Mouse (Mus musculus) stomach, postnatal 0 days (tissue): ENCODE results near the gene Wwox. TPM values are rescaled to one million over a fixed set of nuclear protein-coding genes. Genes with fewer than 3 reads are reported as not detected.

Experiments used
- ATAC-seq: fragments of 200-750 bp; cut with Nextera tagmentation; 2 replicates; pipeline ENCODE4 v1.8.0; 2017; ENCODE audit not compliant: low FRiP score, low TSS enrichment
- DNase-seq: peaks from one replicate; pipeline ENCODE4 v3.0.0-alpha.2; 2016; ENCODE audit warnings: low spot score
- H3K27ac ChIP-seq: fragments of 300-500 bp; sonication (generic); replicated peaks from 2 replicates; pipeline ENCODE4 v1.5.1; 2014; ENCODE audit warnings: mild to moderate bottlenecking, control low read depth
- H3K27me3 ChIP-seq: fragments of 300-500 bp; sonication (generic); 2 replicates; pipeline ENCODE4 v1.6.1; 2014; ENCODE audit warnings: low read length; ENCODE audit not compliant: control insufficient read depth, insufficient read depth
- H3K36me3 ChIP-seq: fragments of 300-500 bp; sonication (generic); 2 replicates; pipeline ENCODE4 v1.6.1; 2014; ENCODE audit warnings: low read length, mixed read lengths; ENCODE audit not compliant: control insufficient read depth, insufficient read depth
- H3K4me1 ChIP-seq: fragments of 300-500 bp; sonication (generic); replicated peaks from 2 replicates; pipeline ENCODE4 v1.6.1; 2014; ENCODE audit warnings: antibody characterized with exemption; ENCODE audit not compliant: control insufficient read depth, insufficient read depth
- H3K4me2 ChIP-seq: fragments of 300-500 bp; sonication (generic); replicated peaks from 2 replicates; pipeline ENCODE4 v1.6.1; 2014; ENCODE audit warnings: low read depth, mild to moderate bottlenecking, control low read depth, moderate library complexity
- H3K4me3 ChIP-seq: fragments of 300-500 bp; sonication (generic); 2 replicates; pipeline ENCODE4 v1.5.1; 2014; ENCODE audit warnings: low read depth, low read length, control low read depth
- H3K9ac ChIP-seq: fragments of 300-500 bp; sonication (generic); 2 replicates; pipeline ENCODE4 v1.6.1; 2014; ENCODE audit warnings: mild to moderate bottlenecking, low read length, control low read depth, mixed read lengths
- H3K9me3 ChIP-seq: fragments of 300-500 bp; sonication (generic); 2 replicates; pipeline ENCODE4 v1.6.1; 2016; ENCODE audit warnings: low read length; ENCODE audit not compliant: control insufficient read depth
- CTCF ChIP-seq: IDR thresholded peaks from 2 replicates; pipeline ENCODE4 v1.5.1; 2016; ENCODE audit warnings: antibody characterized with exemption, low read depth, mild to moderate bottlenecking, moderate library complexity
- EP300 ChIP-seq: optimal IDR thresholded peaks from 2 replicates; pipeline ENCODE3; 2016; ENCODE audit warnings: antibody characterized with exemption
- WGBS: fragments of 180-500 bp; shearing (Covaris S2); extraction: QIAGEN DNeasy Blood & Tissue Kit; methylation state at CpG from one replicate; pipeline ENCODE4 v1.1.7; 2014; 5-methylcytosine and 5-hydroxymethylcytosine counted together
- polyA plus RNA-seq: library from polyadenylated mRNA; unstranded; fragments of >200 nt; fragmentation: Nextera tagmentation; extraction: Ambion mirVana; gene quantifications from 2 replicates; pipeline ENCODE4 v1.2.1, GENCODE M21; 2015

Wwox gene
- polyA plus RNA-seq, 1 experiment from 2014 or later: 9.2 TPM

- 88% methylated on average over 1 of the region's 1 CpGs for WGBS
- TF ChIP-seq EP300: no peak
- no peak for TF ChIP-seq CTCF
- no peaks in the 10 kb centered on the region for H3K9me3 ChIP-seq
- no peaks in the 10 kb centered on the region for H3K4me1 ChIP-seq
- ATAC-seq (no peak), DNase-seq (no peak)
- no peak overlapping the region for H3K9ac ChIP-seq
- no peak overlapping the region for H3K27ac ChIP-seq
- no peak overlapping the region for H3K4me3 ChIP-seq
- no peaks in the 10 kb centered on the region for H3K27me3 ChIP-seq
- H3K36me3 ChIP-seq: no peaks in the 10 kb centered on the region
- H3K4me2 ChIP-seq: no peak overlapping the region
Observed at GRCm38 (mm10) chr8:114580684-114581083, 141.2 kb downstream of the Wwox start.

- H3K27ac ChIP-seq: no peak overlapping the region
- no peak overlapping the region for H3K9ac ChIP-seq
- no peaks in the 10 kb centered on the region for H3K9me3 ChIP-seq
- DNase-seq: no peak
- ATAC-seq: no peak
- no peak overlapping the region for H3K4me2 ChIP-seq
- no peak overlapping the region for H3K4me3 ChIP-seq
- H3K36me3 ChIP-seq: no peaks in the 10 kb centered on the region
- no peaks in the 10 kb centered on the region for H3K4me1 ChIP-seq
- TF ChIP-seq CTCF (no peak), EP300 (no peak)
- H3K27me3 ChIP-seq: no peaks in the 10 kb centered on the region
- WGBS: 85% methylated on average over 12 of the region's 12 CpGs
Observed at GRCm38 (mm10) chr8:114590336-114590867, 150.9 kb downstream of the Wwox start.

GRCm38 (mm10) chr8:114591296-114592280, 152.1 kb downstream of the Wwox start:
- TF ChIP-seq EP300 (no peak), CTCF (no peak)

GRCm38 (mm10) chr8:114593424-114594157, 154.1 kb downstream of the Wwox start:
- ATAC-seq: no peak
- H3K27me3 ChIP-seq: no peaks in the 10 kb centered on the region
- no peak overlapping the region for H3K9ac ChIP-seq
- no peaks in the 10 kb centered on the region for H3K36me3 ChIP-seq
- TF ChIP-seq CTCF (no peak), EP300 (no peak)
- no peak overlapping the region for H3K4me2 ChIP-seq
- 67% methylated on average over 19 of the region's 19 CpGs for WGBS
- H3K9me3 ChIP-seq: no peaks in the 10 kb centered on the region
- no peaks in the 10 kb centered on the region for H3K4me1 ChIP-seq
- H3K4me3 ChIP-seq: no peak overlapping the region
- no peak for DNase-seq
- no peak overlapping the region for H3K27ac ChIP-seq

More at GRCm38 (mm10) chr8:114591296-114592280, 152.1 kb downstream of the Wwox start:
- Histone ChIP-seq H3K9ac (no peak overlapping the region), H3K4me1 (no peaks in the 10 kb centered on the region), H3K4me3 (no peak overlapping the region), H3K36me3 (no peaks in the 10 kb centered on the region), H3K9me3 (no peaks in the 10 kb centered on the region), H3K4me2 (peak overlapping the region; percentile 17; the same call in 1 of the 2 replicates), H3K27ac (no peak overlapping the region), H3K27me3 (no peaks in the 10 kb centered on the region)
- ATAC-seq: no peak
- whole genome bisulfite sequencing: 65% methylated on average over 26 of the region's 26 CpGs
- DNase-seq: no peak

GRCm38 (mm10) chr8:114594811-114595210, 155.4 kb downstream of the Wwox start:
- 81% methylated on average over 5 of the region's 5 CpGs for WGBS
- DNase-seq (no peak), ATAC-seq (no peak)
- Histone ChIP-seq H3K27me3 (no peaks in the 10 kb centered on the region), H3K4me2 (no peak overlapping the region), H3K9me3 (no peaks in the 10 kb centered on the region), H3K36me3 (no peaks in the 10 kb centered on the region), H3K27ac (no peak overlapping the region), H3K4me1 (no peaks in the 10 kb centered on the region), H3K9ac (no peak overlapping the region), H3K4me3 (no peak overlapping the region)
- TF ChIP-seq EP300: no peak
- TF ChIP-seq CTCF: no peak
